Mouse (Mus musculus): ENCODE measurements around the gene Dars2. TPM values are rescaled to one million over a fixed set of nuclear protein-coding genes. Genes with fewer than 3 reads are reported as not detected.
A peak's percentile ranks its signal among the peaks of the same experiment; 100 is the strongest.

Gene Dars2
- total and polyA plus RNA-seq, 3 experiments, result 46.2 to 64.7 (median 55.3) TPM

DNA sequence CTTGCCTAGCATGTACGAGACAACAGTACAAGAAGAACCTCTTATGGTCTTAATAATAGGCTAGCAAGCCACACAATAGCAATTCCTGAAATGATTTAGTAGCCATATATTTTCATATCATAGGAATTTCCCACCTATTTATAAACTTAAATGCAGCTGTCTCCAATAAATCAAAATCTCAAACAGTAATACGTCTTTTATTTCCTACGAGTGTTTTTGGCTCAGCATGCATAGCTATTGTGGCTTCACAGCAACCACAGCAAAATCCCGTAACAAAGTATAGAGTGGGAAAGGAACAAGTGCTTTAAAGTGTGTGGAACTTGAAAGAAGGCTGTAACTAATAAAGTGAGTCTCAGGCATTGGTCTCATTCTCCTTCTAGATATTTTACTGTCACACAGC is 60.0 kb downstream of the Dars2 start:
- no peak overlapping the region for H3K4me2 ChIP-seq (ENCODE audit: insufficient read depth, low read depth, poor library complexity, severe bottlenecking)

GRCm38 (mm10) chr1:161008038-161008437 is 62.4 kb downstream of the Dars2 start:
- in situ Hi-C loops (cut with MboI; ENCODE audit: low pct_ligation_motif_present, low pct_unique_long_range_greater_than_20kb, low sequenced_read_pairs) (no loop called here), dilution Hi-C loops (cut with MboI; ENCODE audit: extremely low pct_ligation_motif_present, extremely low pct_unique_long_range_greater_than_20kb, low sequenced_read_pairs) (no loop called here)
- Histone ChIP-seq H3K36me3 (replicated peaks in 1 of 2; ENCODE audit: control insufficient read depth in 1 of 2, insufficient read depth in 1 of 2, low read length in 1 of 2) (peaks cover 37 to 72% of the 10 kb centered on the region in 2 experiments), H3K79me2 (replicated peaks; ENCODE audit: control insufficient read depth, extremely low read depth, insufficient read depth, poor library complexity, severe bottlenecking) (0 out of 2 replicates have a peak, but pooled peaks cover 3% of the 10 kb centered on the region), H3K4me1 (ENCODE audit: control insufficient read depth in 1 of 2, insufficient read depth in 2 of 2) (peaks cover 0 to 8% of the 10 kb centered on the region in 2 experiments; a peak in 1 of 4 replicates), H3K4me2 (ENCODE audit: insufficient read depth, low read depth, poor library complexity, severe bottlenecking) (no peak overlapping the region), H3K9me3 (replicated peaks; ENCODE audit: low read length) (no peaks in the 10 kb centered on the region), H3K27me3 (replicated peaks) (no peaks in the 10 kb centered on the region), H3K27ac (ENCODE audit: insufficient read depth, low read depth) (no peak overlapping the region), H3K4me3 (replicated peaks in 1 of 3; ENCODE audit: low read depth in 2 of 3, low read length in 2 of 3, poor library complexity in 1 of 3) (no peak overlapping the region), H3K9ac (ENCODE audit: insufficient read depth, low read depth) (no peak overlapping the region)
- TF ChIP-seq MEF2A (IDR thresholded peaks at IDR 0.05; ENCODE audit: borderline replicate concordance, low read depth, low read length), result no peak
- TF ChIP-seq ZNF384 (IDR thresholded peaks at IDR 0.05; ENCODE audit: low read depth, low read length), result no peak
- TF ChIP-seq POLR2AphosphoS2 (IDR thresholded peaks at IDR 0.05; ENCODE audit: low read depth, low read length), result peak; percentile 63; the same call in 1 of the 2 replicates
- TF ChIP-seq MAZ (IDR thresholded peaks at IDR 0.05; ENCODE audit: low read depth, low read length), result no peak
- no peak for TF ChIP-seq NELFE (IDR thresholded peaks at IDR 0.05; ENCODE audit: low read depth, low read length)
- no peak for TF ChIP-seq USF1 (IDR thresholded peaks at IDR 0.05; ENCODE audit: low read depth, low read length)
- no peak for TF ChIP-seq JUND (conservative IDR thresholded peaks at IDR 0.05; ENCODE audit: low read depth, low read length)
- TF ChIP-seq KAT2A (IDR thresholded peaks at IDR 0.05; ENCODE audit: insufficient replicate concordance, low read length), result no peak
- DNase-seq (ENCODE audit: extremely low read depth), result no peak

More for the DNA sequence above, 60.0 kb downstream of the Dars2 start:
- Histone ChIP-seq H3K9ac (ENCODE audit: insufficient read depth, low read depth) (no peak overlapping the region), H3K4me3 (replicated peaks in 1 of 3; ENCODE audit: low read depth in 2 of 3, low read length in 2 of 3, poor library complexity in 1 of 3) (no peak overlapping the region), H3K9me3 (replicated peaks; ENCODE audit: low read length) (no peaks in the 10 kb centered on the region), H3K27ac (ENCODE audit: insufficient read depth, low read depth) (no peak overlapping the region), H3K36me3 (replicated peaks in 1 of 2; ENCODE audit: control insufficient read depth in 1 of 2, insufficient read depth in 1 of 2, low read length in 1 of 2) (peaks cover 17 to 53% of the 10 kb centered on the region in 2 experiments), H3K79me2 (replicated peaks; ENCODE audit: control insufficient read depth, extremely low read depth, insufficient read depth, poor library complexity, severe bottlenecking) (0 out of 2 replicates have a peak, but pooled peaks cover 3% of the 10 kb centered on the region), H3K27me3 (replicated peaks) (no peaks in the 10 kb centered on the region), H3K4me1 (ENCODE audit: control insufficient read depth in 1 of 2, insufficient read depth in 2 of 2) (peaks cover 0 to 8% of the 10 kb centered on the region in 2 experiments; a peak in 1 of 4 replicates)
- dilution Hi-C loops (cut with MboI; ENCODE audit: extremely low pct_ligation_motif_present, extremely low pct_unique_long_range_greater_than_20kb, low sequenced_read_pairs) (no loop called here), in situ Hi-C loops (cut with MboI; ENCODE audit: low pct_ligation_motif_present, low pct_unique_long_range_greater_than_20kb, low sequenced_read_pairs) (no loop called here)
- DNase-seq (ENCODE audit: extremely low read depth), result no peak
- TF ChIP-seq POLR2A (IDR thresholded peaks at IDR 0.05; ENCODE audit: low read depth, low read length) (no peak), E2F4 (IDR thresholded peaks at IDR 0.05; ENCODE audit: insufficient replicate concordance, low read depth, low read length) (no peak), ZMIZ1 (IDR thresholded peaks at IDR 0.05; ENCODE audit: low read depth, low read length) (no peak), SMC3 (IDR thresholded peaks at IDR 0.05; ENCODE audit: low read depth, low read length) (no peak), JUND (conservative IDR thresholded peaks at IDR 0.05; ENCODE audit: low read depth, low read length) (no peak), KAT2A (IDR thresholded peaks at IDR 0.05; ENCODE audit: insufficient replicate concordance, low read length) (no peak), RCOR1 (conservative IDR thresholded peaks at IDR 0.05; ENCODE audit: low read depth, low read length) (no peak), ZNF384 (IDR thresholded peaks at IDR 0.05; ENCODE audit: low read depth, low read length) (no peak), IRF4 (IDR thresholded peaks at IDR 0.05; ENCODE audit: low read depth, low read length) (no peak), EP300 (IDR thresholded peaks at IDR 0.05; ENCODE audit: low read length) (no peak), TBP (conservative IDR thresholded peaks at IDR 0.05; ENCODE audit: low read depth, low read length) (no peak), CHD1 (IDR thresholded peaks at IDR 0.05; ENCODE audit: low read depth, low read length) (no peak), MYC (IDR thresholded peaks at IDR 0.05; ENCODE audit: low read depth, low read length) (no peak), NELFE (IDR thresholded peaks at IDR 0.05; ENCODE audit: low read depth, low read length) (no peak), MXI1 (IDR thresholded peaks at IDR 0.05; ENCODE audit: low read depth, low read length) (no peak), ELF1 (IDR thresholded peaks at IDR 0.05; ENCODE audit: low read depth, low read length) (no peak), SIN3A (IDR thresholded peaks at IDR 0.05; ENCODE audit: low read length) (no peak), HCFC1 (IDR thresholded peaks at IDR 0.05; ENCODE audit: low read depth, low read length) (no peak)
